Mouse (Mus musculus): ENCODE data around the gene Rac2.

DNA sequence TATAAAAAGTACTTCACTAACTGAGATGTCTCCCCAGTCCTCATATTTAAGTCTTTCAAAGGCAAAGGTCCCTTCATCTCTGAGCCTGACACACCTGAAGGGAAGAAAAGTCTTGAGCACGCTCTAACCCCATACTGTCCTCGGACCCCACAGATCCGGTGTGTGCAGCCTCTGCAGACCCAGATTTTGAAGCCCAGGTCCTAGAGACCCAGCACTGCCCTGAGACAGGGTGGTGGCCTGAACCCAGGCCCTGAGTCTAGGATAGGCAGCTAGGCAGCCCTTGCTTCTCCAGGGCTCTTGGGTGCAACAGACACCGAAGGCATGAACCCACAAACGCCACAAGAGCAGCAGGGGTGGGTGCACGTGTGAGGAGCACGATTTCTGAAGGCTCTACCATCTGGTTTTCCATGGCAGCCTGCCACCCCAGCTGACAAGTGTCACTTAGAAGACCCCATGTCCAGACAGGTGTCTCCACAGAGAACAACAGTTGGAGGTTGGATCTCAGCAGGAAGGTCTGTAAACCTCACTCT is 21.4 kb upstream of the Rac2 start:
- TF ChIP-seq CTCF (IDR thresholded peaks at IDR 0.05; ENCODE audit: low read depth) (no peak), EP300 (optimal IDR thresholded peaks at IDR 0.05) (no peak)

Data from stomach, postnatal 0 days (tissue).